Mouse (Mus musculus) kidney, adult 2 months (tissue): ENCODE data around the gene Prm2. TPM values are rescaled to one million over a fixed set of nuclear protein-coding genes. Genes with fewer than 3 reads are reported as not detected.
A peak's percentile ranks its signal among the peaks of the same experiment; 100 is the strongest.

Experiments
- DNase-seq: peaks from one replicate; pipeline ENCODE4 v3.0.0; 2021
- H3K27ac ChIP-seq: fragments of 200-500 bp; 2 replicates; pipeline ENCODE4 v1.5.1; 2012; ENCODE audit warnings: low read depth, low read length, control low read depth, inconsistent platforms; ENCODE audit not compliant: insufficient read depth
- H3K27me3 ChIP-seq: fragments of 200-500 bp; replicated peaks from 2 replicates; pipeline ENCODE4 v1.6.1; 2012; ENCODE audit warnings: mild to moderate bottlenecking, moderate library complexity, low read length, inconsistent platforms; ENCODE audit not compliant: control insufficient read depth, insufficient read depth
- H3K36me3 ChIP-seq: fragments of 200-500 bp; 2 replicates; pipeline ENCODE4 v1.6.1; 2012; ENCODE audit warnings: mild to moderate bottlenecking, moderate library complexity, low read length, inconsistent platforms; ENCODE audit not compliant: control insufficient read depth, insufficient read depth
- H3K4me1 ChIP-seq: fragments of 200-500 bp; 2 replicates; pipeline ENCODE4 v1.6.1; 2011; ENCODE audit warnings: low read length; ENCODE audit not compliant: control insufficient read depth, insufficient read depth
- H3K4me3 ChIP-seq: fragments of 200-500 bp; 2 replicates; pipeline ENCODE4 v1.5.1; 2011; ENCODE audit warnings: mild to moderate bottlenecking, low read depth, low read length, control low read depth; ENCODE audit not compliant: insufficient read depth
- CTCF ChIP-seq: fragments of 200-500 bp; conservative IDR thresholded peaks from 2 replicates; pipeline ENCODE4 v1.5.1; 2011; ENCODE audit warnings: low read depth, mild to moderate bottlenecking, control low read depth, low read length, moderate library complexity, mixed read lengths; ENCODE audit not compliant: insufficient read depth, insufficient read length
- POLR2A ChIP-seq: fragments of 200-500 bp; IDR thresholded peaks from one replicate; pipeline ENCODE4 v1.6.1; 2011; ENCODE audit warnings: low read depth, low read length, control low read depth
- WGBS: fragments of 180-500 bp; shearing (Covaris S2); methylation state at CpG from one replicate; pipeline ENCODE4 v1.1.7; 2018; 5-methylcytosine and 5-hydroxymethylcytosine counted together
- polyA plus RNA-seq: library from polyadenylated mRNA; depleted of rRNA; stranded (reverse); fragments of >200 nt; gene quantifications from 2 replicates; pipeline ENCODE4 v1.2.3, GENCODE M21; 2012

Prm2 gene
- polyA plus RNA-seq, 1 experiment, result 1.8 TPM

DNA sequence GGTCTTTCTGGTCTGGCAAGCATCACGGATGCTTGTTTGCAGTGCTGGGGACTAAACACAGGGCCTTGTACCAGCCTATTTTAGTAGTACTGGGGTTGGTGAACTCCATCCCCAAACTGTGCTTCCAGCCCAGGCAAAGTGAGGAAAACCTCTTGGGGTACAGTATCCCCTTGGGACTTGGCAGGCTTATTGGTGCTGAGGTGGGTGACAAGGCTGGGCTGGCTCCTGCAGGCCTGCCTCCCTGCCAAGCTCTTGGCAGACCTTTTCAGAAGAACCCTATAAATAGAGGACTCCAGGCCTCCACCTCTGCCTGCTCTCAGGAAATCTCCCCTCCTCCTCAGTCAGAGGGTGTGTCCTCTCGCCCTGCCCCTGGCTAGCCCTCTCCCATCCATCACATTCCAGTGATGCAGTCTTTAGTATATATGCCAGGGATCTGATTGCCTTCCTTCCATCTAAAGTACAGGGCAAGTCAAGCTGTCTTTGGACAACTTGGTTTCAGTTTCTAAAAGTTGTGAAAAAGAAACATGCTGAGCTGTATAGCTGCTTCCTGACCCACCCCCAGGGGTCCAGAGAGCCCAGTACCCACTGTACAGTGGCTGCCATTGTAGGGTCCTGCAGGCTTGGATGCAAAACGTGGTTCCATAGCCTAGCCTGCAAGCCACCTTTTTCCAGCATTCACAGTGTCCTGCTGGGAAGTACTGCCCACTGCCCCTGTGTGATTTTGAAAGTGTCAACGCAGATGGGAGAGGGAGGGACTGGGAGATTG is 9.0 kb downstream of the Prm2 start:
- Histone ChIP-seq H3K27me3 (no peaks in the 10 kb centered on the region), H3K36me3 (no peaks in the 10 kb centered on the region), H3K27ac (0 out of 2 replicates have a peak overlapping the region, but pooled peaks have one; percentile 2), H3K4me1 (no peaks in the 10 kb centered on the region), H3K4me3 (no peak overlapping the region)
- TF ChIP-seq POLR2A (no peak), CTCF (no peak)
- WGBS, result 72% methylated on average over 4 of the region's 4 CpGs
- peak; percentile 22 for DNase-seq

DNA sequence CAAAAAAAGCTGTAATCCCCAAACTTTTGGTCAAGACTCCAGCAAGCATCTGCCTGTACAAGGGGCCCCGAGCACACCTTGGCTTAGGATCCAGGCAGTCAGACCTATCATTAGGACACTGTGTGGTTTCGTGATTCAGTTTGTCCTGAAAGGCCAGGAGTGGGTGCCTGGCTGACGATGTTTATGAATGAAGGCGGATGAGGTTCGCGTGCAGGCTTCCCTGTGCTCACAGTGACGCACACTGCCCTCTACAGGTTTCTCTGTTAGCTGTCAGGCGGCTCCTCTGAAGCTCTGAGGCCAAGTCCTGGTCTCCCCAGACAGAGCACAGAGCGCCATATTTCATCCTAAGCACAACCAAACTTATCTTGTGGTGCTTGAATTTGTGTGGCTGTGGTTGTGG is 9.6 kb downstream of the Prm2 start:
- H3K4me3 ChIP-seq, result peak overlapping the region; percentile 60
- no peaks in the 10 kb centered on the region for H3K36me3 ChIP-seq
- DNase-seq, result peak; percentile 90
- no peaks in the 10 kb centered on the region for H3K4me1 ChIP-seq
- H3K27ac ChIP-seq, result peak overlapping the region; percentile 73
- TF ChIP-seq POLR2A, result no peak
- peak; percentile 94 for TF ChIP-seq CTCF
- WGBS, result 1% methylated on average over 9 of the region's 9 CpGs
- H3K27me3 ChIP-seq, result no peaks in the 10 kb centered on the region

DNA sequence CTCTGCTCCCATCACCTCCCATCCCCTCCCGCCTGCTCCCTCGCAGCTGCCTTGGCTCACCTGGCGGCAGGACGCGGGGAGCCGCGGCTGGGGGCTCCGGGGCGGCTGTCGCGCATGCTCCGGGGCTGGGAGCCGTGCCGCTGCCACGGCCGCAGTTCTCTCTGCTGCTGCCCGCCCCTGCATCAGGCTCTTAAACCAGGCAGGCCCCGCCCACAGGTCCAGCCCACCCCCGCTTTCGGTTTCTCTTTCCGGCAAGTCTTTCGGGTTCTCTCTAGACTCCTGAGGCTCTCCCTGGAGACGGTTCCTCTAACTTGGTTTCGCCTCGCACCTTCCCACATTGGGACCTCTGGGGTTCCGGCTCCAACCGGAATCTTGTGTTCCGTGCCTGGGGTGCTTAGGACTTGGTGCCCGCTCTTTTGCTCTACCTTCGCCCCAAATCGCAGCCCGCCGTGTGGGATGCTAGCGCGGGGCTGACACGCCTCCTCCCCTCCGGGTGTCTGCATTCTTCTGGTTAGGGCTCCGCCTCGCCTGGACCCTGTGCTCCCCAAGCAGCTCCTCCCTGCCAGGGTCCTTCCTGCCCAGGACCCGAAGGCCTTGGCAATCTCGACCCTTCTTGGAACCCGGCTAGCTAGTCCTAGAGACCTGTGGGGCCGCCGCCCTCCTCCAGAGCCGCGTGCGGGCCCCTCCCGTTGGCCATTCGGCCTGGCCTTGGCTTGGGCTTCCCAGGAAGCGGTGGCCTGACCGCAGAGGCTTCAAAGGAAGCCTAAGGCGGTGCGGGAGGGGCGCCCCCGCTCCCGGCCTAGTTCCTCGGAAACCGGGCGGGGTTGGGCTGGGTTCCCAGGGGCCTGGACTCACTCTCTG is 10.3 kb downstream of the Prm2 start, which contains the start of gene Socs1:
Socs1 (minus strand) TSS at position 166 of the 861 bp plus-strand sequence.
- Histone ChIP-seq H3K4me1 (no peaks in the 10 kb centered on the region), H3K36me3 (no peaks in the 10 kb centered on the region), H3K27me3 (no peaks in the 10 kb centered on the region), H3K4me3 (peak within 1 kb of the TSS; percentile 60), H3K27ac (peak within 1 kb of the TSS; percentile 73)
- WGBS, result under 1% methylated on average over 59 of the region's 59 CpGs
- peak; percentile 93 for DNase-seq
- TF ChIP-seq CTCF, result no peak
- TF ChIP-seq POLR2A, result peak; percentile 76

DNA sequence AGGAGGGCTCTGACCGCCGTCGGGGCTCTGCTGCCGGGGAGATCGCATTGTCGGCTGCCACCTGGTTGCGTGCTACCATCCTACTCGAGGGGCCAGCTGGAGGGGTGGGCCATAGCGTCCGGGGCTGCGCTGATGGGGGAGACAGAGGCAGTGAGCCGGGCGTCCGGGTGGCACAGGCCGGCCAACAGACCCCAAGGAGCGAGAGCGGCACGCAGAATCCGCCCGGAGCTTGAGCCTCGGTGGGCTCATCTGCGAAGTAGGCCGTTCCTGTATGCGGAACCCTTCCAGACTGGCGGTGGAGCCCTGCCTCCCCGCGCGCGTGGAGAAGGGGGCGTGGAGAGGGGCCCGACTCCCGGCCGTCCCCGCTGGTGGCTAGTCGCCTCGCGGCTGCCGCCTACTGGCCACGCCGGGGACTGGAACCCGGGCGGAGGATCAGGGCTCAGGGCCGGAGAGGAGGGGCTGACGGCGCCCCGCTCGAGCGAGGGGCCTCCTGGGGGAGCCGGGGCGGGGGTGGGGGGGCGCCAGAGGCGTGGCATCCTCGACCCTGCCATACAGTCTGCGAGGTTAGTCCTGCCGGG is 11.1 kb downstream of the Prm2 start:
- peak overlapping the region; percentile 60 for H3K4me3 ChIP-seq
- H3K27ac ChIP-seq, result peak overlapping the region; percentile 62; the same call in 1 of the 2 replicates
- WGBS, result under 1% methylated on average over 51 of the region's 55 CpGs
- TF ChIP-seq CTCF (peak; percentile 53), POLR2A (no peak)
- no peaks in the 10 kb centered on the region for H3K4me1 ChIP-seq
- peak; percentile 87 for DNase-seq
- H3K27me3 ChIP-seq, result no peaks in the 10 kb centered on the region
- H3K36me3 ChIP-seq, result no peaks in the 10 kb centered on the region

DNA sequence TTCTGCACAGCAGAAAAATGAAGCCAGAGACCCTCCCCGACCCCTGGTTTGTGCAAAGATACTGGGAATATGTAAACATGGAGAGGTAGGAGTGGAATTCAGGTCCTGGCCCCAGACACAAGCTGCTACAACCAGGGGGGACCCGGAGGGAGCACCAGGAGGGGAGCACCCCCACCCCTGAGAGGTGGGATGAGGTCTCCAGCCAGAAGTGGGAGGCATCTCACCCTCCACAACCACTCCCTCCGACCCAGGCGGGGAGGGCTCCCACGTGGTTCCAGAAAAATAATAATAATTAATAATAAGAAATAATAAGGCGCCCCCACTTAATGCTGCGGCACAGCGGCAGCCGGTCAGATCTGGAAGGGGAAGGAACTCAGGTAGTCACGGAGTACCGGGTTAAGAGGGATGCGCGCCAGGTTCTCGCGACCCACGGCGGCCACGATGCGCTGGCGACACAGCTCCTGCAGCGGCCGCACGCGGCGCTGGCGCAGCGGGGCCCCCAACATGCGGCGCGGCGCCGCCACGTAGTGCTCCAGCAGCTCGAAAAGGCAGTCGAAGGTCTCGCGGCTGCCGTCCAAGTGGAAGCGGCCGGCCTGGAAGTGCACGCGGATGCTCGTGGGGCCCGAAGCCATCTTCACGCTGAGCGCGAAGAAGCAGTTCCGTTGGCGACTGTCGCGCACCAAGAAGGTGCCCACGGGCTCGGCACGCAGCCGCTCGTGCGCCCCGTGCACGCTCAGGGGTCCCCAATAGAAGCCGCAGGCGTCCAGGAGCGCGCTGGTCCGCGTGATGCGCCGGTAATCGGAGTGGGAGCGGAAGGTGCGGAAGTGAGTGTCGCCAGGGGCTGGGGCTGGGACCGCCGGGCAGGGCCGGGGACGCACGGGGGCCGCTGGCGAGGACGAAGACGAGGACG is 11.8 kb downstream of the Prm2 start:
- no peaks in the 10 kb centered on the region for H3K36me3 ChIP-seq
- no peaks in the 10 kb centered on the region for H3K27me3 ChIP-seq
- DNase-seq, result peak; percentile 42
- H3K27ac ChIP-seq, result no peak overlapping the region
- H3K4me3 ChIP-seq, result peak overlapping the region; percentile 60
- 4% methylated on average over 81 of the region's 81 CpGs for WGBS
- H3K4me1 ChIP-seq, result no peaks in the 10 kb centered on the region
- TF ChIP-seq POLR2A (no peak), CTCF (no peak)

DNA sequence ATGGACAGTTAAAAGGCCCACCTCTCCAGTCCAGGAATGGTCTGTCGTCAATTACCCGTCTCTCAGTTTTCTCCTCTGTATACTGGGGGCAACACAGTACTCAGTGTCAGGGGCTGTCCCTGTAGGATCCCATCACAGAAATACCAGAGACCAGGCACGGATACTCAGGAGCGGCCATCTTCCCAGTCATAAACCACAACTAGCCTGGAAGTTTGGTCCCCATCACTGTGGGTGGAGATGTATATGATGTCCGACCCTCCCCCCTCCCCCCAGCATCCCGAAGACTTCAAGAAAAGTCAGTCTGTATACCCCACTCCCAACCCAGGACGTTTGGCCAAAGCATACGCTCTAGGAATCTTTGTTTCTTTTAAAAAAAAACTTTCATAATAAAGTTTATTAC is 12.5 kb downstream of the Prm2 start:
- TF ChIP-seq CTCF, result no peak
- TF ChIP-seq POLR2A, result no peak
- no peaks in the 10 kb centered on the region for H3K4me1 ChIP-seq
- H3K4me3 ChIP-seq, result no peak overlapping the region
- WGBS, result 78% methylated on average over 8 of the region's 8 CpGs
- no peaks in the 10 kb centered on the region for H3K36me3 ChIP-seq
- no peak for DNase-seq
- H3K27me3 ChIP-seq, result no peaks in the 10 kb centered on the region
- H3K27ac ChIP-seq, result no peak overlapping the region
